ENCODE assay signal across 30 mouse cellular contexts in genomic region chr9:78085722-78086287, GRCm38 (mm10). TPM values are rescaled to one million over a fixed set of nuclear protein-coding genes. Genes with fewer than 3 reads are reported as not detected.
DNase-seq lines count a peak whose midpoint lies in the region; ATAC-seq lines count a peak whose summit lies in the region.
"Had no signal": no experiment of that assay in that cellular context is flagged by ENCODE, and none has a peak within 500 bp of the region (broad histone marks: within the 10 kb centered on the region; RNA-seq: fewer than 3 reads in every experiment).

No protein-coding gene starts in this region.

- no peaks in the 10 kb centered on the region for H3K9me3 ChIP-seq in intestine, embryonic 14.5 days (ENCODE audit: control insufficient read depth, low read length)
- no peaks in the 10 kb centered on the region for H3K9me3 ChIP-seq in midbrain, embryonic 15.5 days
- H3K9me3 ChIP-seq: embryonic facial prominence, embryonic 10.5 days; forebrain, embryonic 13.5 days; heart, embryonic 13.5 days; hindbrain, embryonic 13.5 days had no signal

- 63% methylated on average over 14 of the region's 14 CpGs for WGBS in intestine, embryonic 14.5 days
- 5% methylated on average over 14 of the region's 14 CpGs for WGBS in macrophage (ENCODE audit: missing documents)
- 89% methylated on average over 14 of the region's 14 CpGs for WGBS in midbrain, embryonic 15.5 days

- H3K4me2 ChIP-seq in intestine, embryonic 14.5 days (ENCODE audit: low read length): no peak overlapping the region
- H3K4me2 ChIP-seq in midbrain, embryonic 15.5 days: no peak overlapping the region
- H3K4me2 ChIP-seq: forebrain, embryonic 13.5 days; heart, embryonic 13.5 days; hindbrain, embryonic 13.5 days had no signal

- no peak overlapping the region for H3K4me3 ChIP-seq in intestine, embryonic 14.5 days (ENCODE audit: low read depth, low read length)
- H3K4me3 ChIP-seq in macrophage (ENCODE audit: inconsistent target): no peak overlapping the region
- H3K4me3 ChIP-seq in midbrain, embryonic 15.5 days: no peak overlapping the region
- H3K4me3 ChIP-seq: embryonic facial prominence, embryonic 10.5 days; forebrain, embryonic 13.5 days; heart, embryonic 13.5 days; hindbrain, embryonic 13.5 days had no signal

- ATAC-seq in intestine, embryonic 14.5 days (replicated peaks; ENCODE audit: low FRiP score, low TSS enrichment, low read depth): peak; percentile 82
- peak; percentile 73; the same call in 1 of the 2 replicates for ATAC-seq in neutrophil, adult 5-6 weeks (ENCODE audit: extremely low read depth, insufficient number of reproducible peaks, low FRiP score, poor library complexity, severe bottlenecking)
- no peak for ATAC-seq in midbrain, embryonic 15.5 days (replicated peaks)
- ATAC-seq: activated CD4-positive, CD25-positive, alpha-beta regulatory T cell, adult 4 months; forebrain, embryonic 13.5 days; forebrain, postnatal 0 days; hindbrain, postnatal 0 days; Patski had no signal

- H3K4me1 ChIP-seq in intestine, embryonic 14.5 days (replicated peaks; ENCODE audit: control insufficient read depth, insufficient read depth, low read length): no peaks in the 10 kb centered on the region
- H3K4me1 ChIP-seq in midbrain, embryonic 15.5 days: no peaks in the 10 kb centered on the region
- H3K4me1 ChIP-seq: embryonic facial prominence, embryonic 10.5 days; forebrain, embryonic 13.5 days; hindbrain, embryonic 13.5 days had no signal

- H3K79me2 ChIP-seq in macrophage (ENCODE audit: inconsistent target): no peaks in the 10 kb centered on the region

- peaks cover 63% of the 10 kb centered on the region for H3K36me3 ChIP-seq in intestine, embryonic 14.5 days (ENCODE audit: control insufficient read depth, insufficient read depth, low read length)
- peaks cover 26% of the 10 kb centered on the region; the same call in 1 of the 2 replicates for H3K36me3 ChIP-seq in macrophage (ENCODE audit: inconsistent target)
- H3K36me3 ChIP-seq in midbrain, embryonic 15.5 days (replicated peaks): peaks cover 43% of the 10 kb centered on the region

- no peak overlapping the region for H3K9ac ChIP-seq in intestine, embryonic 14.5 days (ENCODE audit: low read length)
- no peak overlapping the region for H3K9ac ChIP-seq in midbrain, embryonic 15.5 days
- H3K9ac ChIP-seq: forebrain, embryonic 13.5 days; forebrain, postnatal 0 days; heart, embryonic 13.5 days; hindbrain, embryonic 13.5 days had no signal

- peak; percentile 70 for DNase-seq in heart, adult 11 months
- no peak for DNase-seq in heart, postnatal 4 days
- DNase-seq in intestine, embryonic 14.5 days (ENCODE audit: low spot score): no peak
- DNase-seq in embryo, embryonic 10 days (ENCODE audit: low spot score): no peak
- no peak for DNase-seq in right cerebral cortex, postnatal 4 days
- DNase-seq: adrenal gland, postnatal 14 days; B cell, adult 2 months; cerebellum, adult 11 months; cerebellum, adult 8-10 months; cerebellum, postnatal 14 days; forebrain, postnatal 0 days; gastrocnemius, postnatal 14 days; heart, postnatal 36 days had no signal

- no peaks in the 10 kb centered on the region for H3K27me3 ChIP-seq in intestine, embryonic 14.5 days (replicated peaks; ENCODE audit: control insufficient read depth, insufficient read depth, low read length)
- H3K27me3 ChIP-seq in midbrain, embryonic 15.5 days (replicated peaks): no peaks in the 10 kb centered on the region
- H3K27me3 ChIP-seq: forebrain, embryonic 13.5 days; heart, embryonic 13.5 days; hindbrain, embryonic 13.5 days; Patski had no signal

- no peak overlapping the region for H3K27ac ChIP-seq in intestine, embryonic 14.5 days (ENCODE audit: low read depth)
- H3K27ac ChIP-seq in macrophage: peak overlapping the region; percentile 79
- no peak overlapping the region for H3K27ac ChIP-seq in midbrain, embryonic 15.5 days
- H3K27ac ChIP-seq: embryonic facial prominence, embryonic 10.5 days; forebrain, embryonic 13.5 days; heart, embryonic 13.5 days; hindbrain, embryonic 13.5 days; hindbrain, postnatal 0 days had no signal

RNA-seq across cellular contexts. Expression of gene Fbxo9, which starts 23.1 kb away (rescaled TPM):
- 10 to 100 TPM; 67.6 to 72.3 TPM for total RNA-seq in heart, postnatal 4 days (2021)
- polyA plus RNA-seq in intestine, embryonic 14.5 days (2014; fragmentation: Nextera tagmentation; extraction: Ambion mirVana): 35.3 and 43.0 TPM in 2 replicates
- 10 to 100 TPM in 23 of 26 experiments, 1 to 10 TPM in 3; 7.9 to 80.0 (median 31.1) TPM for total RNA-seq in macrophage (2018; cell fraction: chromatin; rRNA removed)
- total RNA-seq in macrophage (2018; cell fraction: cytosol; rRNA removed): 10 to 100 TPM in 24 of 26 experiments, 1 to 10 TPM in 2; 8.2 to 20.3 (median 15.4) TPM
- total RNA-seq in macrophage (2018; cell fraction: nucleus; rRNA removed): 10 to 100 TPM in 20 of 26 experiments, 1 to 10 TPM in 6; 7.3 to 46.1 (median 15.9) TPM
- polyA plus RNA-seq in macrophage (2018): 20.7 to 20.8 TPM (median 20.8 TPM) in 3 replicates
- 72.2 and 80.3 TPM in 2 replicates for total RNA-seq in neutrophil, adult 5-6 weeks (2017)
- polyA plus RNA-seq in midbrain, embryonic 15.5 days (2015; fragmentation: Nextera tagmentation; extraction: Ambion mirVana): 67.5 and 75.1 TPM in 2 replicates

RNA-seq across cellular contexts. Expression of gene Ick, which starts 23.2 kb away (rescaled TPM):
- 10 to 100 TPM; 23.9 to 24.0 TPM for total RNA-seq in heart, postnatal 4 days (2021)
- polyA plus RNA-seq in intestine, embryonic 14.5 days (2014; fragmentation: Nextera tagmentation; extraction: Ambion mirVana): 25.7 TPM in 2 replicates
- 10 to 100 TPM in 22 of 26 experiments, 1 to 10 TPM in 4; 4.0 to 24.7 (median 16.6) TPM for total RNA-seq in macrophage (2018; cell fraction: chromatin; rRNA removed)
- total RNA-seq in macrophage (2018; cell fraction: cytosol; rRNA removed): 1 to 10 TPM; 3.4 to 8.2 (median 6.1) TPM
- 10 to 100 TPM in 12 of 26 experiments, 1 to 10 TPM in 14; 4.6 to 20.3 (median 9.3) TPM for total RNA-seq in macrophage (2018; cell fraction: nucleus; rRNA removed)
- 4.0 to 7.3 TPM (median 5.4 TPM) in 3 replicates for polyA plus RNA-seq in macrophage (2018)
- total RNA-seq in neutrophil, adult 5-6 weeks (2017): 2.9 and 4.3 TPM in 2 replicates
- 43.0 and 46.3 TPM in 2 replicates for polyA plus RNA-seq in midbrain, embryonic 15.5 days (2015; fragmentation: Nextera tagmentation; extraction: Ambion mirVana)

RNA-seq across cellular contexts. Expression of gene Gcm1, which starts 34.1 kb away (rescaled TPM):
- total RNA-seq in heart, postnatal 4 days (2021): not detected
- not detected in 2 replicates for polyA plus RNA-seq in intestine, embryonic 14.5 days (2014; fragmentation: Nextera tagmentation; extraction: Ambion mirVana)
- total RNA-seq in macrophage (2018; cell fraction: chromatin; rRNA removed): not detected
- under 1 TPM in 5 of 26 experiments, not detected in 21; 0.05 to 0.08 (median 0.06) TPM for total RNA-seq in macrophage (2018; cell fraction: cytosol; rRNA removed)
- total RNA-seq in macrophage (2018; cell fraction: nucleus; rRNA removed): under 1 TPM in 1 of 26 experiments, not detected in 25; 0.41 TPM
- polyA plus RNA-seq in macrophage (2018): not detected in 3 replicates
- total RNA-seq in neutrophil, adult 5-6 weeks (2017): not detected in 2 replicates
- polyA plus RNA-seq in midbrain, embryonic 15.5 days (2015; fragmentation: Nextera tagmentation; extraction: Ambion mirVana): not detected in 2 replicates
- total RNA-seq: adrenal gland, adult 18-20 months; adrenal gland, postnatal 14 days; forebrain, postnatal 0 days; gastrocnemius, adult 18-20 months; gastrocnemius, postnatal 14 days; heart, postnatal 36 days; MEL had no signal
- polyA plus RNA-seq: brain, embryonic 14.5 days; CD4-positive, CD25-positive, alpha-beta regulatory T cell, adult 4 months; forebrain, embryonic 13.5 days; forebrain, postnatal 0 days; gonadal fat pad, adult 2 months; heart, embryonic 13.5 days; heart, postnatal 0 days; hindbrain, embryonic 13.5 days had no signal
